Mouse (Mus musculus) G1E (cell line): ENCODE measurements around the gene Dmpk.

Experiments
- CTCF ChIP-seq: IDR thresholded peaks from 2 replicates; pipeline ENCODE4 v1.5.1; 2012; ENCODE audit warnings: low read depth, low read length, inconsistent platforms, mixed read lengths
- GATA1 ChIP-seq: IDR thresholded peaks from 2 replicates; pipeline ENCODE4 v1.6.1; 2012; ENCODE audit warnings: borderline replicate concordance, low read length, inconsistent platforms, mixed read lengths
- POLR2AphosphoS5 ChIP-seq: IDR thresholded peaks from 2 replicates; pipeline ENCODE4 v1.6.1; 2012; ENCODE audit warnings: low read depth, low read length, inconsistent platforms; ENCODE audit not compliant: insufficient replicate concordance
- TAL1 ChIP-seq: conservative IDR thresholded peaks from 2 replicates; pipeline ENCODE4 v1.6.1; 2012; ENCODE audit warnings: low read depth, low read length, inconsistent platforms, mixed read lengths

GRCm38 (mm10) chr7:19054777-19055076 is 28.9 kb upstream of the Dmpk start:
- TF ChIP-seq CTCF (no peak), POLR2AphosphoS5 (no peak), GATA1 (no peak), TAL1 (no peak)
